Mouse (Mus musculus) thymus, postnatal 10 days (tissue): ENCODE measurements around the gene Hoxd11.

ENCODE experiments used
- DNase-seq, 2 experiments: peaks; one replicate each; pipeline ENCODE4 v3.0.0; 2021; ENCODE audit warnings: low spot score in 2 of 2

Hoxd11 gene

DNA sequence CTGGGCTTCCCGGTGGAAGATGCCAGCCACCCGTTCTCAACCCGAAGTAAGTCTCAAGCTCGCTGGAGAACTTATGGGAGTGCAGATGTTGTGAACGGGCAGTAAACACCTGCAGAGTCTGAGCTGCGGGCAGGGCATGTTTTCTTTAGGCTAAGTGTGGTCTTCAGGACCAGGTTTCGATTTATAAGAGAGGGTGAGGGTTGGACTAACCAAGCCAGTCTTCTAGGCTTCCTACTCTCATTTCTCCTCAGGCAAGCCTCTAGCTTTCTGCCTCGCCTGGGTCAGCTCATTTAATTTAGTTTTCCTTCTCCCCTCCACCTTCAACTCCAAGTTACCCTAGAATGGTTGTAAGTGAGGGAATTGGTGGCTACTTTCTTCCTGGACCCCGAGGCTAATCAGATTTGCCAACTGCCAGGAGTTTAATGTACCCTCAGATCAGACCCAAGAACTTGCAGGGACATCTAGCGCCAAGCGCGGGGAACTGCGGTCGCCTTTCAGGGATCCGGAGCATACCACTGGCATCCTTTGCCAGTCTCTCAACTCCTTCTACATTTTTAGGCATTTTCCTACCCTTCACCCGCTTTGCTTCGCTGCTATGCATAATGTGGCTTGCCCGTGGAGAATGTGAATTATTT lies 15.9 kb upstream of the Hoxd11 start:
- no peak for DNase-seq

GRCm38 (mm10) chr2:74666411-74666810 lies 12.9 kb upstream of the Hoxd11 start:
- no peak for DNase-seq

DNA sequence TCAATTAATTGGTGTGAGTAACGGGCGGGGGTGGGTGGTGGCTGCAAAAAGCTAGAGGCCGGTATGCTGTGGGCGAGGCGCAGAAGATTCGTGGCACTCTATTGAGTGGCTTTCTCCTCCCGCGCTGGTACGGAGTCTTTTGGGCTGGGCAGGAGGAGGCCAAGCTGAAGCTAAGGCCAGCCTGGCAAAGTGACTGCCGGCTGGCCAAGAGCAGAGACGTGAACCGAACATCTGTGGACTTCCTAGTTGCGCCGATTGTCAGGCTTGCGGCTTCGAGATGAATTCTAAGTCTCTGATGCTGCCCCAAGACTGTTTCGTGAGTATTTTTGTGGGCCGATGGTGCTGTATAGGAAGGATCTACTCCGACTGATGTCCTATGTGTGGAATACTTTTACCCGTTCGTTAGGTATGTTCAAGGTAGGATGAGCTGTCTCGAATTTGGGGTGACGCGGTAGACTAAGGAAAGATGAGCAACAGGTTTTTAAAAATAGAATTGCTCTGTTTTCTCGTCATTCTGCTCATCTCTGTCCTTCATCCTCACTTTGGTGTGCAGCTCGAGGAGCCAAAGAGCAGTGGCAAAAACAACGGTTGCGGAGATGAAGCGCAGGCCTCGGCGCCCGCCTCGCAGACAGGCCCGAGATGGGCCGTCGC lies 12.0 kb upstream of the Hoxd11 start:
- DNase-seq = no peak

GRCm38 (mm10) chr2:74667842-74668357 lies 11.5 kb upstream of the Hoxd11 start, which contains the start of gene Hoxd13:
Hoxd13 (plus strand) TSS chr2:74668310.
- no peak for DNase-seq

- DNase-seq = no peak
Observed at GRCm38 (mm10) chr2:74668370-74669229, 10.8 kb upstream of the Hoxd11 start.

GRCm38 (mm10) chr2:74669230-74669578 lies 10.2 kb upstream of the Hoxd11 start:
- DNase-seq = no peak

DNA sequence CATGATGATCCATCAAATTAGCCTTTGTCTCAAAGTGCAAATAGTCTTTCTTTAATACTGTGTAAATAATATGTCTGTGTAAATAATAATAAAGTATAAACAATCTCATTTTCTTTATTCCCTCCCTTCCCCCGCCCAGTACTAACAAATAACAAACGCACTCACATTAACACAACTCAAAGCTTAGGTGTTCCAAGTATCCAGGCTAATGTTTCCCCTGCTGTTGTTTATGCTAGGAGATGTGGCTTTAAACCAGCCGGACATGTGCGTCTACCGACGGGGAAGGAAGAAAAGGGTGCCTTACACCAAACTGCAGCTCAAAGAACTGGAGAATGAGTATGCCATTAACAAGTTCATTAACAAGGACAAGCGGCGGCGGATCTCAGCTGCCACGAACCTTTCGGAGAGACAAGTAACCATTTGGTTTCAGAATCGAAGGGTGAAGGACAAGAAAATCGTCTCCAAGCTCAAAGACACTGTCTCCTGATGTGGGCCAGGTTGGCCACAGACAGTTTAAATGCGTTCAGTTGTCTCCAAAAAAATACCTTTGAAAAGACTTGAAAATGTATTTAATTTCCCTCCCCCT lies 9.6 kb upstream of the Hoxd11 start:
- no peak for DNase-seq

GRCm38 (mm10) chr2:74670632-74671188 lies 8.6 kb upstream of the Hoxd11 start:
- no peak for DNase-seq

GRCm38 (mm10) chr2:74671847-74672246 lies 7.5 kb upstream of the Hoxd11 start:
- no peak for DNase-seq

GRCm38 (mm10) chr2:74672481-74673362 lies 6.6 kb upstream of the Hoxd11 start:
- DNase-seq = peak; percentile 28 to 36

- DNase-seq = no peak
Observed at GRCm38 (mm10) chr2:74673835-74674425, 5.4 kb upstream of the Hoxd11 start.

DNA sequence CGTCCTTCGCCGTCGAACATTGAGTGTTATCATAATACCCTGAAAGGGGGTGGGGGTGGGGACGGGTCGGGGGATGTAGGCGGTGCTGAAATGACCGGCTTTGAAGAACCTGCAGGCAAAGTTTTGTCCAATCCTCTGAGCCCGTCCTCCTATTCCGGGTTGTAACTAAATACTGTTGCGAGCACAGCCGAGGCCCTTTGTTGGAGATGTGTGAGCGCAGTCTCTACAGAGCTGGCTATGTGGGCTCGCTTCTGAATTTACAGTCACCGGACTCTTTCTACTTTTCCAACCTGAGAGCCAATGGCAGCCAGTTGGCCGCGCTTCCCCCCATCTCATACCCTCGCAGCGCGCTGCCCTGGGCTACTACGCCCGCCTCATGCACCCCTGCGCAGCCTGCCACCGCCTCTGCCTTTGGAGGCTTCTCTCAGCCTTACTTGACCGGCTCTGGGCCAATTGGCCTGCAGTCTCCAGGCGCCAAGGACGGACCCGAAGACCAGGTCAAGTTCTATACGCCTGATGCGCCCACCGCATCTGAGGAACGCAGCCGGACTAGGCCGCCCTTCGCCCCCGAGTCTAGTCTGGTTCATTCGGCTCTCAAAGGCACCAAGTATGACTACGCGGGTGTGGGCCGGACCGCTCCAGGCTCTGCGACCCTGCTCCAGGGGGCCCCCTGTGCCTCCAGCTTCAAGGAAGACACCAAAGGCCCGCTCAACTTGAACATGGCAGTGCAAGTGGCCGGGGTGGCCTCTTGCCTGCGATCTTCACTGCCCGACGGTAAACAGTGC lies 4.3 kb upstream of the Hoxd11 start, which contains the start of gene Hoxd12:
Hoxd12 (plus strand) TSS at position 133 of the 785 bp plus-strand sequence.
- DNase-seq = no peak

DNA sequence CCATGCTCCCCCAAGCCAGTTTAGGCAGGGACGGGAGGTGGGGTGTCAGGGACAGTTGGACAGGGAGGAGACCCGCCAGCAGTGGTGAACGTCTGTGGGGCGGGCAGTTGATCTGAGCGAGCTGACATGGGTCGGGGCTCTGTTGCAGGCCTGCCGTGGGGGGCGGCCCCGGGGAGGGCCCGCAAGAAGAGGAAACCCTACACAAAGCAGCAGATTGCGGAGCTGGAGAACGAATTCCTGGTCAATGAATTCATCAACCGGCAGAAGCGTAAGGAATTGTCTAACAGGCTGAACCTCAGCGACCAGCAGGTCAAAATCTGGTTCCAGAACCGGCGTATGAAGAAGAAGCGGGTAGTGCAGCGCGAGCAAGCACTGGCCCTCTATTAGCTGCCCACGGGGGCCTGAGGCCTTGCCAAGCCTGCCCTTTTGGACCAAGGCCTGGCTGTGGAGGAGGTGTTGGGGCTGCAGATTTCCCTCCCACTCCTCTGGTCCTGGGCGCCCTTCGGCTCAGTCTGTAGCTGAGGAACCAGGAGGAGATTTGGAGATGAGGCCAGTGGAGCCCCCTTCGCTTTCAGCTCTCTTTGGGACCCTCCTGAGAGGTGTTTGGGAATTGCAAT lies 3.6 kb upstream of the Hoxd11 start:
- DNase-seq = no peak

DNA sequence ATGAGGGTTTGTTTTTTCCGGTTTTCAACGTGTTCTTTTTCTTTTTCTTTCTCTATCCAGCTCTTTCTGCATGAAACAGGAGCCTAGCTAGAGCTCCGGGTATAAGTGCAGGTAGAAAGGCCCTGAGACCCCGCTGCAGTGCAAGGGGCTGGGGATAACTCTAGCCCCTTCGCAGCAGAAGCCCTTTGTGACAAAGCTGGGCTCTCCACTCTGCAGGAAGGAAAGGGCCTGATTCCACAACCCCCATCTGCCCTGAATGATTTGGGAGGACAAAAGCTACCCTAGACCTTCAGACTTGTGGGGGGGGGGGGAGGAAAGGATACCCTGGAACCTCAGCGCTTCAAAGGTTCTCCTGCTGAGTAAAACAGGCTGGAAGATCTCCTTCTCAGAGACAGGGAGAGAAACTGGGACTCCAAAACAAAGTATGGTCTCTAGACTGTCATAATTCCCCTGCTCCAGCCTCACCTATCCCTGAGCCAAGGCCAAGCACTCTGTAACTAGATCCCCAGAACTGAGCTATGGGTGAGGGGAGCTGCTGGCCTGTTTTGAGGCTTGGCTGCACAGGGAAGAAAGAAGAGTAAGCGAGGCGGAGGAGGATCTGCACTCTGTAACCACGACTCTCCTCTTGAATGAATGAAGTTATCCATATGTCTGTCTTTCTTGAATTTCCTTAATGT lies 2.8 kb upstream of the Hoxd11 start:
- DNase-seq = no peak

GRCm38 (mm10) chr2:74677106-74677505 lies 2.3 kb upstream of the Hoxd11 start:
- no peak for DNase-seq

GRCm38 (mm10) chr2:74679596-74679971 lies 227 bp downstream of the Hoxd11 start:
- DNase-seq = no peak

DNA sequence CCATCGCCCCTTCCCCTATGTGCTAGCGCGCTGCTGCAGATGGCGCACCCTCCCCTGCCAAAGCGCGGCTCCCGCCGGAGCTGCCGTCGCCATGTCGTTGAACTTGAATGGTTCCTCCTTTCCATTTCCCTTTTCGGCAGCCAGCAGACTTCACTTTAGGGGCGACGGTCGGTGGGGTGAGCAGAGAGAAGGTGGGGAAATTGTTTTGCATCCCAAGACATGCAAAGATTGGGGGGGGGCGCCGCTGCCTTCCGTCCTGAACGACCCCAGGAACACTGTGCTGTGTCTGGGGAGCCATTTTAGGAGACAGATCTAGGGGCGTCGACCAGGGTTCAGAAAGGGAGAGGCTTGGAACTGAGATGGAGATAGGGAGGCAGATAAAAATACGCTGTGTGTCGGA lies 623 bp downstream of the Hoxd11 start:
- DNase-seq = no peak

GRCm38 (mm10) chr2:74680561-74681398 lies 1.4 kb downstream of the Hoxd11 start:
- no peak for DNase-seq
